Mouse (Mus musculus): ENCODE measurements around the gene Pcdh15. TPM values are rescaled to one million over a fixed set of nuclear protein-coding genes. Genes with fewer than 3 reads are reported as not detected.

Gene Pcdh15
- polyA plus RNA-seq, 1 experiment from 2014 or later, result 0.62 TPM

DNA sequence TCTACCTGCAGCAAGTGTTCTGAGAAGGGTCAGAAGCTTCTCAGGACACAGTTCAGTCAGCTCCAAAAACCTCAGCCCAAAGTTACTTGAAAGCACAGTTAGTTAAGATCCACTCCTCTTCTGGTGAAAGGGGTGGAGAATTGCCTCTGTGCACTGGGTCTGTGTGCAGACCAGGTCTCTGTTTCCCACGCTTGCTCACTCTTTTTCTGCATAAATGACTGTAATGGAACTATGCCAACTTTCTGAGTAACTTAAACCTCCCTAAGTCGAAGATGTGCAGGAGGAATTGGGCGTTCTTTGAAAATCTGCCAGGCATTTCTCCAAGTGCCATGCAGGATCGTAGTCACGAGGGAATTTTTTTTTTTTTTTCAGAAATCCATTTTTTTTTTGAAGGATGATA lies 830.6 kb downstream of the Pcdh15 start:
- H3K4me1 ChIP-seq (ENCODE audit: control insufficient read depth, insufficient read depth, low read length), result no peaks in the 10 kb centered on the region
- ATAC-seq (ENCODE audit: low FRiP score, low TSS enrichment), result no peak
- no peaks in the 10 kb centered on the region for H3K36me3 ChIP-seq (ENCODE audit: control insufficient read depth, insufficient read depth, low read length)
- WGBS, result 68% methylated on average over 5 of the region's 5 CpGs
- no peaks in the 10 kb centered on the region for H3K27me3 ChIP-seq (ENCODE audit: control insufficient read depth, insufficient read depth, low read length)
- no peak overlapping the region for H3K9ac ChIP-seq (ENCODE audit: low read depth, low read length)
- H3K4me3 ChIP-seq (ENCODE audit: low read length), result no peak overlapping the region
- no peak overlapping the region for H3K27ac ChIP-seq (ENCODE audit: low read depth, low read length)
- no peak overlapping the region for H3K4me2 ChIP-seq (replicated peaks; ENCODE audit: low read depth, low read length)
- H3K9me3 ChIP-seq (ENCODE audit: control insufficient read depth, low read length), result no peaks in the 10 kb centered on the region

DNA sequence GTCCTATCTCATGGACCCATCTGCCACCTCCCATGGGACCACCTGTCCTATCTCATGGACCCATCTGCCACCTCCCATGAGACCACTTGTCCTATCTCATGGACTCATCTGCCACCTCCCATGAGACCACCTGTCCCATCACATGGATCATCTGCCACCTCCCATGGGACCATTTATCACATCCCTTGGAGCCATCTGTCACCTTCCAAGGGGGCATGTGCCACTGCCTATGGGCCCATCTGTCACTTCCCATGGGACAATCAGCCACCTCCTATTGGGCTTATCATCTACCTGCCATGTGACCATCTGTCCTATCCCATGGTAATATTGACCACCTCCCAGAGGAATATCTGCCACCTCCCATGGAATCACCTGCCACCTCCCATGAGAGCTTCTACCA lies 832.0 kb downstream of the Pcdh15 start:
- Histone ChIP-seq H3K27ac (ENCODE audit: low read depth, low read length) (no peak overlapping the region), H3K9ac (ENCODE audit: low read depth, low read length) (no peak overlapping the region), H3K4me2 (replicated peaks; ENCODE audit: low read depth, low read length) (no peak overlapping the region), H3K4me3 (ENCODE audit: low read length) (no peak overlapping the region), H3K4me1 (ENCODE audit: control insufficient read depth, insufficient read depth, low read length) (no peaks in the 10 kb centered on the region), H3K36me3 (ENCODE audit: control insufficient read depth, insufficient read depth, low read length) (no peaks in the 10 kb centered on the region), H3K27me3 (ENCODE audit: control insufficient read depth, insufficient read depth, low read length) (no peaks in the 10 kb centered on the region), H3K9me3 (ENCODE audit: control insufficient read depth, low read length) (no peaks in the 10 kb centered on the region)
- ATAC-seq (ENCODE audit: low FRiP score, low TSS enrichment), result no peak

DNA sequence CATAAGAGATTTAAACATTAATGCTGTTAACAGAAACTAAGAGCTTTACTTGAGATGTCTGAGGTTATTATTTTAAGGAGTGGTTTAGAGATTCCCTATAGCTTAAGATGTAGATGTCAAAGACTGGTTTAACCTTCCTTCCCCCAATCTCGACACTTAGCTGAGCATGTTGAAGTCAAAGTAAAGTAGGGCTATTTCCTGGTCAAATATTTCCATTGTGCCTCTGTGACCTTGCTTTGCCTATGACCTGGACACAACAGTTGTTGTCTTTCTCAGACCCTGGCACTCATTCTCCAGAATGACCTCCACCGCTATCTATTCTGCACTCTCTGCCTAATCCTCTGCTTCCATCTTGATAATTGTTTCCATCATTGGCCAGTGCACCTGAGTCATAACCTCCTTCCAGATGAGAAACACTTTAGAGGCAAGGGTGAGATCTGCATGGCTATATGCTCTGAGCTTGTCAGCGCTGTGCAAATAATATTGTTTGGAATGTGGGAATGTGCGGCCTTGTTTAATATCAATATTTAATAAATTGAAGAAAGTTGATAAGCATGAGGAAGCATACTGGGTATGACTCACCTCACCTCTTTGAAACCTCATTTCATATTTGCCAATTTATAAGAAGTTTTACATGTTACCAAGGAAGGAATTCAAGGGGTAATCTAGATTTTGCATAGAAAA lies 833.0 kb downstream of the Pcdh15 start:
- 97% methylated on average over 4 of the region's 4 CpGs for WGBS
- Histone ChIP-seq H3K9ac (ENCODE audit: low read depth, low read length) (no peak overlapping the region), H3K4me1 (ENCODE audit: control insufficient read depth, insufficient read depth, low read length) (no peaks in the 10 kb centered on the region), H3K27me3 (ENCODE audit: control insufficient read depth, insufficient read depth, low read length) (no peaks in the 10 kb centered on the region), H3K4me2 (replicated peaks; ENCODE audit: low read depth, low read length) (no peak overlapping the region), H3K4me3 (ENCODE audit: low read length) (no peak overlapping the region), H3K36me3 (ENCODE audit: control insufficient read depth, insufficient read depth, low read length) (no peaks in the 10 kb centered on the region), H3K9me3 (ENCODE audit: control insufficient read depth, low read length) (no peaks in the 10 kb centered on the region), H3K27ac (ENCODE audit: low read depth, low read length) (no peak overlapping the region)
- no peak for ATAC-seq (ENCODE audit: low FRiP score, low TSS enrichment)

DNA sequence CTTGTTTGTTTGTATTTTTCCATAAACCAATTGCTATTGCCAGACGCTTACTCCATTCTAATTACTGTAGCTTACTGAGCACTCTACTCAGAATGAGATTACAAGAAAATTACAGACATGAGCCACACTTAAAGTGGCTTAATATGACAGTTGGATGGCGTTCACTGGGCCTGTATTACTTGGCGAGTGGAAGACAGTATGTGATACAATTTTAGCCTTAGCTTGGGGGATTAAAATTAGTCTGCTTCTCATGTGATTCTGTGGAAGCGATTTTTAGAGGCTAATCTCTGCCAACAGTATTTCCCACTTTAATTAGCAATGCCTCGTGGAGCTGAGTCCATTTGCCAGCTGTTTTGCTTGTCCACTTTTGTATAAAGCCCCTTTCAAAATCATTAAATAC lies 837.0 kb downstream of the Pcdh15 start:
- H3K4me3 ChIP-seq (ENCODE audit: low read length), result no peak overlapping the region

DNA sequence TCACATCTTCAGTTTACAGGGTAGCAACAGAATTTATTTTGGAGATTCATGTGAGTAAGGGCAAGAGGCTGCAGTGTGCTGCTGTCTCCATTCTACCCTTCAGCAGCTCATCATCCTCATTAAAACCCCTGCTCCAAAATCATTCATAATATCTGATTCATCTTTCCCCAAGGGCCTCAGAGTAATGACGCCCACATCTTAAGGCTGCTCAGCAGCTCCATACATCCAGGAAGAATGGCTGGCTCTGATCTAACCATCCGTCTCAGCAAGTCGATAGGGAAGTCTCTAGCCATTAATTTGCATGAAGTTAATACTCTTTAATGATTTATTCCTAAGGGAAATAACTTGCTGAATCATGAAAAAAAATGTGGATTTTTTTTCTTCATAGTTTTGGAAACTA lies 839.8 kb downstream of the Pcdh15 start:
- H3K36me3 ChIP-seq (ENCODE audit: control insufficient read depth, insufficient read depth, low read length), result no peaks in the 10 kb centered on the region
- no peak overlapping the region for H3K4me3 ChIP-seq (ENCODE audit: low read length)
- H3K4me1 ChIP-seq (ENCODE audit: control insufficient read depth, insufficient read depth, low read length), result no peaks in the 10 kb centered on the region
- no peak overlapping the region for H3K9ac ChIP-seq (ENCODE audit: low read depth, low read length)
- ATAC-seq (ENCODE audit: low FRiP score, low TSS enrichment), result no peak
- H3K27ac ChIP-seq (ENCODE audit: low read depth, low read length), result no peak overlapping the region
- WGBS, result 75% methylated on average over 3 of the region's 3 CpGs
- no peak overlapping the region for H3K4me2 ChIP-seq (replicated peaks; ENCODE audit: low read depth, low read length)
- no peaks in the 10 kb centered on the region for H3K9me3 ChIP-seq (ENCODE audit: control insufficient read depth, low read length)
- no peaks in the 10 kb centered on the region for H3K27me3 ChIP-seq (ENCODE audit: control insufficient read depth, insufficient read depth, low read length)

More for the DNA sequence above, 837.0 kb downstream of the Pcdh15 start:
- no peaks in the 10 kb centered on the region for H3K36me3 ChIP-seq (ENCODE audit: control insufficient read depth, insufficient read depth, low read length)
- WGBS, result 80% methylated on average over 5 of the region's 5 CpGs
- no peak overlapping the region for H3K27ac ChIP-seq (ENCODE audit: low read depth, low read length)
- H3K9ac ChIP-seq (ENCODE audit: low read depth, low read length), result no peak overlapping the region
- no peak overlapping the region for H3K4me2 ChIP-seq (replicated peaks; ENCODE audit: low read depth, low read length)
- no peak for ATAC-seq (ENCODE audit: low FRiP score, low TSS enrichment)
- no peaks in the 10 kb centered on the region for H3K9me3 ChIP-seq (ENCODE audit: control insufficient read depth, low read length)
- H3K4me1 ChIP-seq (ENCODE audit: control insufficient read depth, insufficient read depth, low read length), result no peaks in the 10 kb centered on the region
- no peaks in the 10 kb centered on the region for H3K27me3 ChIP-seq (ENCODE audit: control insufficient read depth, insufficient read depth, low read length)

DNA sequence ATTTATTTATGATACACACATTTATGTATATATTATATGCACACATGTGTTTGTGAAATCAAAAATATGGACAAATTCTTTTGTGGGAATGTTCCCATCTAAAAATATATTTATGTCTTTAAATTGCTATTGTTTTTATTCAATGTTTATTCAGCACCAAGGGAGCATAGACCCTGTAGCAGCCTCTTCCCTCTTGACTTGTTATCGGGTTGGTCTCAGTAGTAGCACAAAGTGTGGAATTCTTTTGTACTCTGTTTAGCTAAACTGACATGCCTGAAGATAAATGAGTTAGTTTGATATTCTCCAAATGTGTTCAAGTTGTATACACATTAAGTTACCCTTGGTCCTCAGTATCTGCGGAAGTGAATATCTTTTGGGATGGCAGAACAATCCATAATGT lies 848.7 kb downstream of the Pcdh15 start:
- Histone ChIP-seq H3K9me3 (ENCODE audit: control insufficient read depth, low read length) (no peaks in the 10 kb centered on the region), H3K4me3 (ENCODE audit: low read length) (no peak overlapping the region), H3K27me3 (ENCODE audit: control insufficient read depth, insufficient read depth, low read length) (no peaks in the 10 kb centered on the region), H3K9ac (ENCODE audit: low read depth, low read length) (no peak overlapping the region), H3K4me1 (ENCODE audit: control insufficient read depth, insufficient read depth, low read length) (no peaks in the 10 kb centered on the region), H3K36me3 (ENCODE audit: control insufficient read depth, insufficient read depth, low read length) (no peaks in the 10 kb centered on the region), H3K27ac (ENCODE audit: low read depth, low read length) (no peak overlapping the region), H3K4me2 (replicated peaks; ENCODE audit: low read depth, low read length) (no peak overlapping the region)
- 79% methylated on average over 2 of the region's 2 CpGs for WGBS
- no peak for ATAC-seq (ENCODE audit: low FRiP score, low TSS enrichment)

DNA sequence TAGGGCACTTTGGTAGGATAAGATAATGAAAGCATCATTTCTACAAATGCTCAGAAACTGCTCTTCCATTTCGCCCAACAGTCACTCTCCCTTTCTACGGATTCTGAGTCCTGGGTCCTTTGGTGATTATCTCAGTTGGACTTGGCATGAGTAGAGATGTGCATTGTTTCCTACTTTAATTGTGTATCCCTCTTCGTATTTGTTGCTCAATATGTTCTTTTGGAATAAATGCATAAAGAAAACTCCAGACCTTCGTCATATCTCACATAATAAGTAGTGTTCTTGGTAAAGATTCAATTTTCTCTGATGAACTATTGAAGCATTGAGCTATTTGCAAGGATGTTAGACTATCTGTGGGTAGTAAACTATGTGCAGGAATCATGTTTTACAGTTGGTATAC lies 854.2 kb downstream of the Pcdh15 start:
- Histone ChIP-seq H3K4me2 (replicated peaks; ENCODE audit: low read depth, low read length) (no peak overlapping the region), H3K9me3 (ENCODE audit: control insufficient read depth, low read length) (no peaks in the 10 kb centered on the region)

DNA sequence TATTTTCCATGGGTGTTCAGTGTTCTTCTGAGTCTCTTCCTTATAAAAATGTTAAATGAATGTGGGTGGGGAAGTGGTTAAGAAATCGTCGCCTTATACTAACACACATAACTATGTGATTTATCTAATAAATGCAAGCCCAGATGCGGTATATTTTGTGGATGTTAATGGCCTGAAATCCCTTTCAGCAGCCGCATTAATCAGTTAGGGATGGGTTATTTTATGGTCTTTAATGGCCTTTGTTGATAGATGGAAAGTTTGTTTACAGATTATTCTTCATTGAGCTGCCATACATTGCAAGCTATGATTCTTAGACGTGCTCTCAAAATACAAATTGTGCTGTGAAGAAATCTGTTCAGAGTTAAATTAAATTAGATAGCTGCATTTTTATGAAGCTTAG lies 884.9 kb downstream of the Pcdh15 start:
- no peak for ATAC-seq (ENCODE audit: low FRiP score, low TSS enrichment)
- WGBS, result 71% methylated on average over 5 of the region's 5 CpGs
- Histone ChIP-seq H3K27ac (ENCODE audit: low read depth, low read length) (no peak overlapping the region), H3K27me3 (ENCODE audit: control insufficient read depth, insufficient read depth, low read length) (no peaks in the 10 kb centered on the region), H3K9me3 (ENCODE audit: control insufficient read depth, low read length) (no peaks in the 10 kb centered on the region), H3K36me3 (ENCODE audit: control insufficient read depth, insufficient read depth, low read length) (no peaks in the 10 kb centered on the region), H3K4me2 (replicated peaks; ENCODE audit: low read depth, low read length) (no peak overlapping the region), H3K4me3 (ENCODE audit: low read length) (no peak overlapping the region), H3K9ac (ENCODE audit: low read depth, low read length) (no peak overlapping the region), H3K4me1 (ENCODE audit: control insufficient read depth, insufficient read depth, low read length) (no peaks in the 10 kb centered on the region)

More for the DNA sequence above, 854.2 kb downstream of the Pcdh15 start:
- WGBS, result 84% methylated on average over 4 of the region's 4 CpGs
- no peak for ATAC-seq (ENCODE audit: low FRiP score, low TSS enrichment)
- H3K27ac ChIP-seq (ENCODE audit: low read depth, low read length), result no peak overlapping the region
- no peaks in the 10 kb centered on the region for H3K36me3 ChIP-seq (ENCODE audit: control insufficient read depth, insufficient read depth, low read length)
- H3K4me3 ChIP-seq (ENCODE audit: low read length), result no peak overlapping the region
- H3K9ac ChIP-seq (ENCODE audit: low read depth, low read length), result no peak overlapping the region
- no peaks in the 10 kb centered on the region for H3K27me3 ChIP-seq (ENCODE audit: control insufficient read depth, insufficient read depth, low read length)
- no peaks in the 10 kb centered on the region for H3K4me1 ChIP-seq (ENCODE audit: control insufficient read depth, insufficient read depth, low read length)

DNA sequence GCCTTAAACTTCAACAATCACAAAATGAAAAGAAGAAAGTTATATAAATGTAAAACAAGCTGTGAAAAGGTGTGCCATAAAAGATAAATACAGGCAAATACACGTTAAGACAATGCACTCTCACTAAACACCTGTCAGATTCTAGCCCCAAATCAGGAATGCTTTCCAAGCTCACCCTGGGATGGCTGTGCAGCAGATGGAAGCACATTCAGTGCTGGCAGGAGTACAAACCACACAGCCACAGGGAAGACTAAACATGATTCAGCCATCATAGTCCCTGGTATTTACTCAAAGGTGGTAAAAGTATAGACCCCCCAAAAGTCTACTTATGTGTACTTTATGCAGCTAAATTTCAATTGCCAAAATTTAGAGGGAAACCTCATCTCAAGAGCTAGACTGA lies 909.7 kb downstream of the Pcdh15 start:
- no peak for ATAC-seq (ENCODE audit: low FRiP score, low TSS enrichment)
- no peaks in the 10 kb centered on the region for H3K27me3 ChIP-seq (ENCODE audit: control insufficient read depth, insufficient read depth, low read length)
- WGBS, result 61% methylated on average over 1 of the region's 1 CpGs
- no peak overlapping the region for H3K27ac ChIP-seq (ENCODE audit: low read depth, low read length)
- no peak overlapping the region for H3K4me3 ChIP-seq (ENCODE audit: low read length)
- no peaks in the 10 kb centered on the region for H3K36me3 ChIP-seq (ENCODE audit: control insufficient read depth, insufficient read depth, low read length)
- H3K9me3 ChIP-seq (ENCODE audit: control insufficient read depth, low read length), result no peaks in the 10 kb centered on the region
- H3K9ac ChIP-seq (ENCODE audit: low read depth, low read length), result no peak overlapping the region
- H3K4me2 ChIP-seq (replicated peaks; ENCODE audit: low read depth, low read length), result no peak overlapping the region
- H3K4me1 ChIP-seq (ENCODE audit: control insufficient read depth, insufficient read depth, low read length), result no peaks in the 10 kb centered on the region
